Mouse (Mus musculus): ENCODE measurements around the gene Gpx7. TPM values are rescaled to one million over a fixed set of nuclear protein-coding genes. Genes with fewer than 3 reads are reported as not detected.

Gpx7 gene
- polyA plus RNA-seq (2014; fragmentation: Nextera tagmentation; extraction: Ambion mirVana): 51.3 and 51.7 TPM in 2 replicates

GRCm38 (mm10) chr4:108406861-108407401, at the start of gene Gpx7:
TSS of gene Gpx7 (minus strand) at chr4:108406961.
- WGBS: 8% methylated on average over 15 of the region's 15 CpGs
- Histone ChIP-seq H3K9ac (ENCODE audit: low read length) (peak within 1 kb of the TSS; percentile 73), H3K4me3 (ENCODE audit: low read depth, low read length) (peak within 1 kb of the TSS; percentile 37), H3K36me3 (ENCODE audit: control insufficient read depth, insufficient read depth, low read length) (no peaks in the 10 kb centered on the region), H3K9me3 (ENCODE audit: control insufficient read depth, low read length) (no peaks in the 10 kb centered on the region), H3K4me1 (ENCODE audit: control insufficient read depth, insufficient read depth, low read length) (peaks cover 8% of the 10 kb centered on the region), H3K27ac (ENCODE audit: low read depth, low read length) (no peak within 1 kb of the TSS), H3K4me2 (ENCODE audit: low read depth) (peak within 1 kb of the TSS; percentile 67), H3K27me3 (ENCODE audit: control insufficient read depth, insufficient read depth, low read length) (no peaks in the 10 kb centered on the region)
- no peak for ATAC-seq (ENCODE audit: insufficient read depth, low FRiP score, low TSS enrichment)
- peak; percentile 35 for DNase-seq (ENCODE audit: low spot score)

- H3K4me1 ChIP-seq (ENCODE audit: control insufficient read depth, insufficient read depth, low read length): no peaks in the 10 kb centered on the region
- DNase-seq (ENCODE audit: low spot score): no peak
- H3K27me3 ChIP-seq (ENCODE audit: control insufficient read depth, insufficient read depth, low read length): no peaks in the 10 kb centered on the region
- no peak overlapping the region for H3K4me2 ChIP-seq (ENCODE audit: low read depth)
- WGBS: 87% methylated on average over 2 of the region's 2 CpGs
- no peaks in the 10 kb centered on the region for H3K9me3 ChIP-seq (ENCODE audit: control insufficient read depth, low read length)
- no peak overlapping the region for H3K9ac ChIP-seq (ENCODE audit: low read length)
- H3K36me3 ChIP-seq (ENCODE audit: control insufficient read depth, insufficient read depth, low read length): no peaks in the 10 kb centered on the region
- ATAC-seq (ENCODE audit: insufficient read depth, low FRiP score, low TSS enrichment): no peak
- H3K4me3 ChIP-seq (ENCODE audit: low read depth, low read length): no peak overlapping the region
- no peak overlapping the region for H3K27ac ChIP-seq (ENCODE audit: low read depth, low read length)
These were observed 49.3 kb upstream of the Gpx7 start for GRCm38 (mm10) chr4:108456028-108456427.

- no peak for DNase-seq (ENCODE audit: low spot score)
These were observed 41.3 kb upstream of the Gpx7 start for GRCm38 (mm10) chr4:108448091-108448490.

DNA sequence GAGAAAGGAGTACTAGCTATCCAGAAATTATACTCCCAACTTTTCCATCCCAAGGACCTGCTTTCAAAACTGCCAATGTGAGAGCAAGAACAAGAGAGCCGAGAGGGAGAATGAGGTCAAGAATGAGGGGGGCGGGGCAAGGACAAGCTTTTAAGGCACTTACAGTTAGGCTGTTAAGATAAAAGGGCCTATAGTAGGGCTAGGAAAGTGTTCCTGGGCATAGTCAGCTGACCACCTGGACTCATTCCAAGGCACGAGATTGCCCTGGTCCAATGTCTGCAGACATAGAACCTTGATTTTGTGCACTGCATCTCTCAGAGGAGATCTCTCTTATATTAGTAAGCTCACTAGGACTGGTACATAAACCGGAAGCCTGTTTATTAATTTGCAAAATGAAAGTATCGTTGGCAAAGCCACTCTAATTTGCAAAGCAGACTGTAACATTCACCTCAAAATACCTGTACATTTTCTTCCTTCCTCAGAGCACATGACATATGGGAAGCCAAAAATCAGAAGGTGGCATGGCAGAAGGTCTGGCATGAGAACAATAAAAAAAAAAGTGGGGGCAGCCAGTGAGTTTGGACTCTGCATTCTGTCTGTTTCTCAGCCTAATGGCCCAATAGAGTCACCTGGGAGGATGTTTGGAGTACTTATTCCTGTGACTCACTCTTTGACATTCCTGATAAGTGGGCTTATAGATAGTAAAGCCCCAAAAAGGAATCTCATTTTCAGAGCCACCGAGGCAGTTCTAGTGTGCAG, 31.5 kb upstream of the Gpx7 start:
- no peaks in the 10 kb centered on the region for H3K27me3 ChIP-seq (ENCODE audit: control insufficient read depth, insufficient read depth, low read length)
- H3K36me3 ChIP-seq (ENCODE audit: control insufficient read depth, insufficient read depth, low read length): no peaks in the 10 kb centered on the region
- DNase-seq (ENCODE audit: low spot score) (no peak), ATAC-seq (ENCODE audit: insufficient read depth, low FRiP score, low TSS enrichment) (no peak)
- no peak overlapping the region for H3K4me2 ChIP-seq (ENCODE audit: low read depth)
- H3K4me1 ChIP-seq (ENCODE audit: control insufficient read depth, insufficient read depth, low read length): peaks cover 6% of the 10 kb centered on the region
- 63% methylated on average over 6 of the region's 6 CpGs for WGBS
- H3K27ac ChIP-seq (ENCODE audit: low read depth, low read length): no peak overlapping the region
- no peak overlapping the region for H3K4me3 ChIP-seq (ENCODE audit: low read depth, low read length)
- H3K9me3 ChIP-seq (ENCODE audit: control insufficient read depth, low read length): no peaks in the 10 kb centered on the region
- no peak overlapping the region for H3K9ac ChIP-seq (ENCODE audit: low read length)

More at GRCm38 (mm10) chr4:108448091-108448490, 41.3 kb upstream of the Gpx7 start:
- no peak for ATAC-seq (ENCODE audit: insufficient read depth, low FRiP score, low TSS enrichment)
- Histone ChIP-seq H3K9ac (ENCODE audit: low read length) (no peak overlapping the region), H3K36me3 (ENCODE audit: control insufficient read depth, insufficient read depth, low read length) (no peaks in the 10 kb centered on the region), H3K9me3 (ENCODE audit: control insufficient read depth, low read length) (no peaks in the 10 kb centered on the region), H3K4me2 (ENCODE audit: low read depth) (no peak overlapping the region), H3K4me3 (ENCODE audit: low read depth, low read length) (no peak overlapping the region), H3K27me3 (ENCODE audit: control insufficient read depth, insufficient read depth, low read length) (no peaks in the 10 kb centered on the region), H3K27ac (ENCODE audit: low read depth, low read length) (no peak overlapping the region), H3K4me1 (ENCODE audit: control insufficient read depth, insufficient read depth, low read length) (no peaks in the 10 kb centered on the region)
- 85% methylated on average over 7 of the region's 7 CpGs for WGBS

DNA sequence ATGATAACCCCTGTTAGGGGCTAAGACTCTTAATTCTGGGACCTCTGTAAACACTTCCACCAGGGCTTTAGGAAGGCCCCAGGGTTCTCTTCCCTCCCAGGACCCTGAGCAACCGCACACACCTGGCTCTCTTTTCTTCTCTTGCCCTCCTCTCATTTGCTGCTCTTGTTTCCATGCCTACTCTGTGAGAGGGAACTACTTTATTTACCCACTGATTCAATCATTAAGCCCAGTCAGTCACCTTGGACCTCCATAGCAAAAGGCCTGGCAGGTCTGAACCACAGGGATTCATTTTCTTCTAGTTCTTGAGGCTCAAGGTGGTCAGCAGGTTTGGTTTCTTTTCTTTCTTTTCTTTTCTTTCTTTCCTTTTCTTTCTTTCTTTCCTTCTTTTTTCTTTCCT, 29.5 kb upstream of the Gpx7 start:
- DNase-seq (ENCODE audit: low spot score) (no peak), ATAC-seq (ENCODE audit: insufficient read depth, low FRiP score, low TSS enrichment) (no peak)
- Histone ChIP-seq H3K4me1 (ENCODE audit: control insufficient read depth, insufficient read depth, low read length) (peaks cover 24% of the 10 kb centered on the region), H3K27ac (ENCODE audit: low read depth, low read length) (no peak overlapping the region), H3K9ac (ENCODE audit: low read length) (no peak overlapping the region), H3K36me3 (ENCODE audit: control insufficient read depth, insufficient read depth, low read length) (no peaks in the 10 kb centered on the region), H3K4me2 (ENCODE audit: low read depth) (no peak overlapping the region), H3K4me3 (ENCODE audit: low read depth, low read length) (no peak overlapping the region), H3K27me3 (ENCODE audit: control insufficient read depth, insufficient read depth, low read length) (no peaks in the 10 kb centered on the region), H3K9me3 (ENCODE audit: control insufficient read depth, low read length) (no peaks in the 10 kb centered on the region)
- WGBS: 89% methylated on average over 1 of the region's 1 CpGs

- Histone ChIP-seq H3K4me1 (ENCODE audit: control insufficient read depth, insufficient read depth, low read length) (peaks cover 29% of the 10 kb centered on the region), H3K27ac (ENCODE audit: low read depth, low read length) (no peak overlapping the region), H3K9me3 (ENCODE audit: control insufficient read depth, low read length) (no peaks in the 10 kb centered on the region), H3K4me2 (ENCODE audit: low read depth) (no peak overlapping the region), H3K4me3 (ENCODE audit: low read depth, low read length) (no peak overlapping the region), H3K36me3 (ENCODE audit: control insufficient read depth, insufficient read depth, low read length) (no peaks in the 10 kb centered on the region), H3K9ac (ENCODE audit: low read length) (no peak overlapping the region), H3K27me3 (ENCODE audit: control insufficient read depth, insufficient read depth, low read length) (no peaks in the 10 kb centered on the region)
- WGBS: 67% methylated on average over 3 of the region's 3 CpGs
- DNase-seq (ENCODE audit: low spot score) (no peak), ATAC-seq (ENCODE audit: insufficient read depth, low FRiP score, low TSS enrichment) (no peak)
These were observed 28.9 kb upstream of the Gpx7 start for GRCm38 (mm10) chr4:108435646-108436045.

- ATAC-seq (ENCODE audit: insufficient read depth, low FRiP score, low TSS enrichment) (no peak), DNase-seq (ENCODE audit: low spot score) (no peak)
- Histone ChIP-seq H3K27ac (ENCODE audit: low read depth, low read length) (no peak overlapping the region), H3K4me1 (ENCODE audit: control insufficient read depth, insufficient read depth, low read length) (peaks cover 31% of the 10 kb centered on the region), H3K4me3 (ENCODE audit: low read depth, low read length) (no peak overlapping the region), H3K9me3 (ENCODE audit: control insufficient read depth, low read length) (no peaks in the 10 kb centered on the region), H3K36me3 (ENCODE audit: control insufficient read depth, insufficient read depth, low read length) (no peaks in the 10 kb centered on the region), H3K27me3 (ENCODE audit: control insufficient read depth, insufficient read depth, low read length) (no peaks in the 10 kb centered on the region), H3K9ac (ENCODE audit: low read length) (no peak overlapping the region), H3K4me2 (ENCODE audit: low read depth) (no peak overlapping the region)
- 97% methylated on average over 3 of the region's 3 CpGs for WGBS
These were observed 28.0 kb upstream of the Gpx7 start for GRCm38 (mm10) chr4:108434781-108435180.

- Histone ChIP-seq H3K9me3 (ENCODE audit: control insufficient read depth, low read length) (no peaks in the 10 kb centered on the region), H3K4me1 (ENCODE audit: control insufficient read depth, insufficient read depth, low read length) (peaks cover 31% of the 10 kb centered on the region), H3K4me3 (ENCODE audit: low read depth, low read length) (no peak overlapping the region), H3K4me2 (ENCODE audit: low read depth) (no peak overlapping the region), H3K9ac (ENCODE audit: low read length) (no peak overlapping the region), H3K27me3 (ENCODE audit: control insufficient read depth, insufficient read depth, low read length) (no peaks in the 10 kb centered on the region), H3K27ac (ENCODE audit: low read depth, low read length) (no peak overlapping the region), H3K36me3 (ENCODE audit: control insufficient read depth, insufficient read depth, low read length) (no peaks in the 10 kb centered on the region)
- no peak for ATAC-seq (ENCODE audit: insufficient read depth, low FRiP score, low TSS enrichment)
- WGBS: 77% methylated on average over 4 of the region's 4 CpGs
- no peak for DNase-seq (ENCODE audit: low spot score)
These were observed 27.5 kb upstream of the Gpx7 start for GRCm38 (mm10) chr4:108434221-108434620.

DNA sequence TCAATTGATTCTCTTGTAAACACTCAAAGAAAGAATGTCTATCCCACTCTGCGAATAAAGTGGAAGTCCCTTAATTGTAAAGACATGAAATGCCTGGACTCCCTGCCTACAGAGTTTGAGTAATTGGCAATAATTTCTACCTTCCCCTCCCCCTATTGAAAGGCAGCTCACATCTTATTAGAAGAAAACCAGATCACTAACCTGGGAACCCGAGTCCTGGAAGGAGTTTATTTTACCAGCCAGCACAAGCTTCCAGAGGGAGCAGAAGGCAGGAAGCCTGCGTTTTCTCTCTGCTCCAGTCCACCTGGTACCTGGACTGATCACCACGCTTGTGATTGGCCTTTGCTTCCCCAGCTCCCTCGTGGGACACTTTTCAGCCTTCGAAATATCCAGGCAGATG, 26.6 kb upstream of the Gpx7 start:
- no peak overlapping the region for H3K4me2 ChIP-seq (ENCODE audit: low read depth)
- 0 out of 2 replicates have a peak overlapping the region, but pooled peaks have one; percentile 7 for H3K27ac ChIP-seq (ENCODE audit: low read depth, low read length)
- ATAC-seq (ENCODE audit: insufficient read depth, low FRiP score, low TSS enrichment) (no peak), DNase-seq (ENCODE audit: low spot score) (peak; percentile 14)
- no peaks in the 10 kb centered on the region for H3K9me3 ChIP-seq (ENCODE audit: control insufficient read depth, low read length)
- peaks cover 31% of the 10 kb centered on the region for H3K4me1 ChIP-seq (ENCODE audit: control insufficient read depth, insufficient read depth, low read length)
- no peak overlapping the region for H3K4me3 ChIP-seq (ENCODE audit: low read depth, low read length)
- no peaks in the 10 kb centered on the region for H3K27me3 ChIP-seq (ENCODE audit: control insufficient read depth, insufficient read depth, low read length)
- no peaks in the 10 kb centered on the region for H3K36me3 ChIP-seq (ENCODE audit: control insufficient read depth, insufficient read depth, low read length)
- H3K9ac ChIP-seq (ENCODE audit: low read length): 0 out of 2 replicates have a peak overlapping the region, but pooled peaks have one; percentile 6
- 23% methylated on average over 6 of the region's 6 CpGs for WGBS

Data from neural tube, embryonic 11.5 days (tissue).